Mouse (Mus musculus): Measurements from ENCODE around the gene Ly6g6d. TPM values are rescaled to one million over a fixed set of nuclear protein-coding genes. Genes with fewer than 3 reads are reported as not detected.

The Ly6g6d gene
- polyA plus RNA-seq, 2 experiments from 2014 or later, result not detected

DNA sequence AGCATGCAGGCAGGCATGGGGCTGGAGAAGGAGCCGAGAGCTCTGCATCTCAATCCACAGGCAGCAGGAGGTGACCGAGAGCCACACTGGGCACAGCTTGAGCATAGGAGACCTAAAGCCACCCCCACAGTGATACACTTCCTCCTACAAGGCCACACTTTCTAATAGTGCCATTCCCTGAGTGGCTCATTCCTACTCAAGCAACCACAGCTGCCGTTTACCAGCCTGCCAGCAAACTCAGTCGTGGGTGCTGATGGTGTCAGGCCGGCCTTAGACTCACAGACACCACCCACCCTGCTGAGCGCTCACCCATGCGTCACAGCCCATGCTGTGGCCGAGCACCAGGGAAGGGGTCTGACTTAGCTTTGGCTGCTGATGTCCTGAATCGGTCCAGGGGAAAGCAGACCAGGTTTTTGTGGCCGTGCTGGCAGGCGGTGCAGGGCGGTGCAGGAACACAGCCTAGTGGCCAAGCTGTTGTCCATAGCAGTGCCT lies 19.3 kb upstream of the Ly6g6d start:
- no peak for ATAC-seq

DNA sequence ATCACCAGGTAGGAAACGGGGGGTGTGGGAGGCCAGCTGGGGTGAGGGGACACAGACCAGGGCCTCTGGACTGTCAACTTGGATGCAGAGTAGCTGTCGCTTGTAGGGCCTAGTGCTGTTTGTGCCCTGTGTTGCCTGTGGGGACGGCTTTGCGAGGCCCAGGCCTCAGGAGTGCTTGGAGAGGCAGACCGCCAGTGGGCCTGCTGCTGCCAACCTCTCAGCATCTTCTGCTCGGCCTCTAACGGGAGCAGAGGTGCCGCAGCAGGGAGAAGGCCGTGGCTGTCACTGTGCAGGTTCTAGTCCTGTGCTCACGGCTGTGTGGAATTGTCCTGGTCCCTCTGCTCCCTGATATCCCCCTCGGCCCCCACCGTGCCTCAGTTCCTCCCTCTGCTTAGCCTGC lies 18.7 kb upstream of the Ly6g6d start:
- ATAC-seq, result no peak

DNA sequence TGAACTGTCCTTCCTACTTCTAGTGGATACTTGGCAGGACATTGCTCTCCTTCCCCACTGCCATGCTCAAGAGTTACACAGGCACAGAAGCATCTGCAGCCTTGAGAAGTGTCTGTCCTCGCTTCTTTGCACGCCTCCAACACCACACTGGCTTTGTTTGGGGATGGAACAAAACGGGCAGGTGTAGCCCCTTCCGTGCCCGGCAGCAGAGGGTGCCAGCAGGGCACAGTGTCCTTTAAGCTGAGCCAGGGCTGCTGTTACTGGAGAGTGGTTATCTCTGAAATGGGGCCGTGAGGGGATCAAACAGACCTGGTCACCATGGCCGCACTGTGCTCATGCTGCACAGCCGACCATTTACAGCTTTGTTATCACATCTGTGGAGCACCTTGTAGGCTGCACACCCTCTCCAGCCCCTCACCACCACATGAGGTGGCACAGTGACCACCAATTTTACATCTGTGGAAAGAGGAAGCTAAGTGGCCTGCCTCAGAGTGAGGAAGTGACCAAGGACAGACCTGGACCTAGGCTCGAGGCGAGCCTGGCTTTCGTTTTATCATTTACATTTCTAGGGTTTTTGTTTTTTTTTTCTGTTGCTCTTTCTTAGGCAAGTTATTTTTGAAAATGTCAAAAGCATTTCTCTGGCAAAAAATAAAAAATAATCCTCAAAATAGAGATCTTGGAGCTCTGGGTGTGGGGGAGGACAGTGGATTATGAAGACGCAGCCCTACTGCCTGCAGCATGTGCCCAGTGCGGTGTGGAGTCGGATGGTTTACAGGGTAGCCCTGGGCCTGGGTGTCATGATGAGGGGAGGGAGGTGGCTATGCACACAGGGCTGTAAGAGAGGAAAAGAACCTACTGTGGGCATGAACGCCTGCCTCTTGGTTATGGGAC lies 16.9 kb upstream of the Ly6g6d start:
- no peak for ATAC-seq

DNA sequence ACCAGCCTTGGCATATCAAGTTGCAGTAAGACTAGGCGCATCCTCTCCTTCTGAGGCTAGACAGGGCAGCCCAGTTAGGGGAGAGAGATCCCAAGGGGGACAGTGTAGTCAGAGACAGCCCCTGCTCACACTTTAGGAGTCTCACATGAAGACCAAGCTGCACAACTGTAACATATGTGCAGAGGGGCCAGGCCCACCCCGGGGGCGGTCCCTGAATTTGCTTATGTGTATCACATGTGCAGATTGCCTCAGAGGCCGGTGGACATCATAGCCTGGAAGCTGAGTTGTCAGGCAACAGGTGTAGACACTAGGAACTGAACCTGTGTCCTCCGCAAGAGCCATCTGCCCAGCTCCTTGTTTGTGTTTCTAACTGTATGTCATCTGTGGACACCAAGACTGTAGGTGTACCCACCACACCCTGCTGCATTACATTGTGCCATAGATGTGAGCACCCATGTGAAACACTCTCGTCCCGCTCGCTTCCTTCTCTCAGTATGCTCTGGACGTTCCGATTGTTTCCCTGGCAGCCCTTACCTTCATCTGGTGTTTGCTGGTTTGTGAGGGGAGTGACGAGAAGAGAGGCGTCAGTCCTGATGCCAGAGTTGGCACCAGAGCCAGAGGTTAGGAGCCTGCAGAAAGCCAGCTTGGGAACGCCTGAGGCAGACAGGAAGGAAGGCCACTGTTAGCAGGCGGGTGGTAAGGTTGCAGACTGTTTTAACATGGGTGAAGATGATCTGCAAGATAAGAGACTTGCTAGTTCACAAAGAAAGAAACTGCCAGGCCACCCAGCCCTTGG lies 14.7 kb upstream of the Ly6g6d start:
- ATAC-seq, result no peak

DNA sequence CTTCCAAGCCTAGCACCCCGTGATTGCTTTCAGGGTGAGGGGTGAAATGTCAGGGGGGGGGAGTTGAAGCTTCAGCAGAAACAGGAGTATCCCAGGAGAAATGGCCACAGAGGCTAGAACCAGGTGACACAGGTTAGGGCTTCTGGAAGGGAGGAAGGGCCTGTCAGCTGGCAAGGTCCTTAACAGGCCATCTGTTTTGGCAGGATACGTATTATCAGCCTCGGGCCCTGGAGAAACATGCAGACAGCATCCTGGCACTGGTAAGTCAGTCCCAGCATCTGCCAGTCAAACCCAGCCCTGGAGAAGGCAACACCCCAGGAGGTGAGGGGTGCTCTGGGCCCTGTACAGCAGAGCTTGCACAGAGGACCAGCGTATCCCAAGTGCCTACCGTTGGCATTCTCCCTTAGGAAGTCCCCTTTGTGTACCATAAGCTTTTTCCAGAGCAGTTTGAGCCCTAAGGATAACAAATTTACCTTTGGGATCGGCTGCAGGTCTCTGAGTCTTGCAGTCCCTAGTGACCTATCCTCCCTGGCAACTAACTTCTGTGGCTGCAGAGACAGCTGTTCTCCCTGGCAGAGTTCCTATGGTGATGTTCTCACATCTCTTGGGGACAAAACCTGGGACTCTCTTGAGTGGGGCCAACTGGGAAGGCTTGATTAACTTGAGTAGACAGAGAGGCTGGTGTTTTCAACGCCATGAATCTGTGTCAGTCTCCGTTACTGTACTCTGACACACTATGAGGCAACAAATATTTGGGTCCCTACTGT lies 12.5 kb upstream of the Ly6g6d start:
- ATAC-seq, result no peak

DNA sequence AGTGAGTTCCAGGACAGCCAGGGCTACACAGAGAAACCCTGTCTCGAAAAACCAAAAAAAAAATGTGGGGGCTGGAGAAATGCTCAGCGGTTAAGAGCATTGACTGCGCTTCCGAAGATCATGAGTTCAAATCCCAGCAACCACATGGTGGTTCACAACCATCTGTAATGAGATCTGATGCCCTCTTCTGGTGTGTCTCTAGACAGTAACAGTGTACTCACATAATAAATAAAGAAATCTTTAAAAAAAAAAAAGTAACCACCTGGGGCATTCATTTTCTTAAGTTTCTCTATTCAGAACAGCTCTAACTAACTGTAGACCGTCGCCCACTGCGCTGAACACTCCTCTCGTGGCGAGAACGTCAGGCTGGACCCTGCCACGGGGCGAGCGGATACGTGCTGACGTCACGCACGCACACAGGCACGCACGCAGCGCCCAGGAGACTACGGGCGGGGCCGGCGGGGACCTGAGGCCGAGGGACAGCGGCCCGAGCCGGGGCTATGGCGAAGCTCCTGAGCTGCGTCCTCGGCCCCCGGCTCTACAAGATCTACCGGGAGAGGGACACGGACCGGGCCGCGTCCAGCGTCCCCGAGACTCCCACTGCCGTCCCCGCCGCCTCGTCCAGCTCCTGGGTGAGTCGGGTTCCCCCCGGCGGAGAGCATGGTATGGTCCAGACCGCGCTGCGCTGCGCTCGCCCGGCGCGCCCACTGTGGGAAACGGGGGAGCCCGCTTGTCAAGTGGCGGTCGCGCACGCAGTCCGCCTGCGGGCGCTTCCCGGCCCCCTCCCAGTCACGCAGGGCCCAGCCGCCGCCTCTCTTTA lies 11.2 kb upstream of the Ly6g6d start, which contains the start of gene Abhd16a:
Gene Abhd16a (plus strand): TSS at position 439 of the 820 bp plus-strand sequence.
- ATAC-seq, result peak; percentile 94

DNA sequence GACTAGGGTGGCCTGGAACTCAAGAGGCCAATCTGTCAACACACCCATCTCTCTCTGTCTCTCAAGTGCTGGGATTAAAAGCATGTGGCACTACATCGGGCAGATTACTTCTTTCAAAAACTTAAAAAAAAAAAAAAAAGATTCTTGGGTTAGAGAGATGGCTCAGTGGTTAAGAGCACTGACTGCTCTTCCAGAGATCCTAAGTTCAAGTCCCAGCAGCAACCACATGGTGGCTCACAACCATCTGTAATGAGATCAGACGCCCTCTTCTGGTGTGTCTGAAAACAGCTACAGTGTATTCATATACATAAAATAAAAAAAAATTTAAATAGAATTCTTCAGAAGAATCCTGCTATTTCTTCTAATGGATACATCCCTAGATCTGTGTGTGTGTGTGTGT lies 10.3 kb upstream of the Ly6g6d start:
- ATAC-seq, result no peak

DNA sequence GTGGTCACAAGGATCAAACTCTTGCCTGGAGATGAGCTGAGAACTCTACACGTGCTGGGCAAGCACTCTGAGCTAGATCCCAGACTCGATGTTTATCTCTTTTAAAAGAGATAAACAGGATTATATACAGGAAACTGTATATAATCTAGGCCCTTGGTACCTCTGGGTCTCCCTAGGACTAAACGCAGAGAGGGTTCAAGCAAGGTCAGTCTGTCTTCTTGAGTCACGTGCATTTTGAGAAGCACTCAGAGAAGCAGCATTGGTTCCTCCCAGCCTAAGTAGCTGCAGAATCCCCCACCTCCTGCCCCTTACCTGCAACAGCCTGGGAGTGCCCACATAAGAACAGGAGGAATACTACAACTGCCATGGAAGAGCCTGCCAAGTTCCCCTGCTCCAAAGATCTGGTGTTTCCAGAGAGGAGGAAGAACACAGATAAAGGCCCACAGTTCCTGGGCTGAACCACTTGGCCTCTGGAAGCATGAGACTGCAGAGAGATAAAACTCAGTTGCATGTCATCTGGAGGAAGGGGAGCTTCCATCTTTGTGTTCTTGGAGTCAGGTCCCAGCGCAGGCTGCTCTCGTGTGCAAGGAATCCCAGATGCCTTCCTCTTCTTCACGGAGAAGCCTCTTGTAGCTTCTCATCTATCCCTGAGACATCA lies 7.5 kb upstream of the Ly6g6d start, which contains the start of gene Ly6g6f:
Gene Ly6g6f (minus strand): TSS at position 403 of the 658 bp plus-strand sequence.
- no peak for ATAC-seq

DNA sequence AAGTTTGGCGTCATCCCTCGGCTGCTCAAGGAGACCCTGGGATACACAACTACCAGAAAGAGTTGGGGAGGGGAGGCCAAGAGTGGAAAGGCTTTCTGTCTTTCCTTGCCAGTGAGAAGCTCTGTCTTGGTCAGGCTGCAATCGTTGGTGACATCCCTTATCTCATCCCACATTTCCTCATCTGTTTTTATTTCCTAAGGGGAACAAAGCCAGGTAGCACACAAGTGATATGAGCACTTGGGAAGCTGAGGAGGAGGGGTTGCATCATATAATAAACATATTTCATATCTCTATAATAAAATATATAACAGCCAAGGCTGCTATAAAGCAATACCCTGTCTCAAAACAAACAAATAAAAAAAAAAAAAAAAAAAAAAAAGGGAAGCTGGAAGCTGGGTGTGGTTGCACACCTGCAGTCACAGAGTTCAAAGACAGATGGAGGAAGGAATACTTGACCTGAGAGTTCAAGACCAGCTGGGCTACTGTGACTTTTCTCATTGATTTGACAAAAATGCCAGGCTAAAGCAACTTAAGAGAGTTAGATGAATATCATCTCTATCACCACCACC lies 6.1 kb upstream of the Ly6g6d start:
- no peak for ATAC-seq

DNA sequence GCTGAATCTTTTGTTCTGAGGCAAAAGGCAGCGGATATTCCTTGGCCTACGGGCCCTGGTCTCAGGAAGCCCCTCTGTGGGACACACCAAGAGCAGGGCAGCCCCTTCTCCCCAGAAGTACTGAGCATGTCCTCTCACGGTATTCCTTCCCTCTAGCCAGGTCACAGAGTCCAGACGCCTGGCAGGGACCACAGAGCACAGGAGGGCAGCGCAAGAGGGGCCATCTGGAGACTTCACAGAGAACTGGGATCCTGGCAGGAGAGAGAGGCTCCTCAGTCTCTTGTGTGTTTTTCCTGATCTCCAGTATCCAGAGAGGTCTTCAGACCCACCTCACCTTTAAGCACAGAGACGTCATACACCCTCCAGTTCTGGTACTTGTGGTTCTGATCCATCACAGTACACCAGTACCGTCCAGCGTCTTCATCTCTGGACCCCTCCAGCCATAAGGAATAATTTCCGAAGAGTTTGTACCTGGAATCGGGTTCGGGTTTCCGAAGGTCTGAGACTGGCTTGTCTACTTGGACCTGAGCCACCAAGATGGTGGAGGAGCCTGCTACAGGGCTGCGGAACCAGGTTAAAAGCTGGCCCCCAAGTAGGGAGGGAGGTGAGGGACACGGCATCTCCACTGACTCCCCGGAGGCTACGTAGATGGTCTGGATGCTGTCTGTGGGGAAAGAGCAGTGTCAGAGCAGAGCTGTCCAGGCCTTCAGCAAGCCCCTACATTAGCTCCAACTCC lies 5.1 kb upstream of the Ly6g6d start:
- ATAC-seq, result no peak

DNA sequence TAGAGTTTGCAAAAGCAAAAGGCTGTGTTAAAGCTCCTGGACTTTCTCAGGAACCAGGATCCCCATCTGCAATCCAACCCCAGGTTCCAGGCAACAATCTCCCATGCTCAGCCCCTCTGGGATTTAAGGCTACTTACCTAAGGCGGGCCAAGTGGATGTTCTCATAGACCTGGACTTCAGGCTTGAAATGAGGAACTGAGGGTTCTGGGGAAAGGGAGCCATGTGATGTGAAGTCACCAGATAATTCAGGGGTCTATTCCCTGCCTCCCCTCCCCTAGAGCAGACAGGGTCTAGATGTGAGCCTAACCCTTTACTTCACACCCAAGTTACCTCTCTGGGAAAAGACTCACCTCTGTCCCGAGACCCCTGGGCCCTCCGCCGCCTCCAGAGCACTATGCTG lies 2.8 kb upstream of the Ly6g6d start:
- no peak for ATAC-seq

DNA sequence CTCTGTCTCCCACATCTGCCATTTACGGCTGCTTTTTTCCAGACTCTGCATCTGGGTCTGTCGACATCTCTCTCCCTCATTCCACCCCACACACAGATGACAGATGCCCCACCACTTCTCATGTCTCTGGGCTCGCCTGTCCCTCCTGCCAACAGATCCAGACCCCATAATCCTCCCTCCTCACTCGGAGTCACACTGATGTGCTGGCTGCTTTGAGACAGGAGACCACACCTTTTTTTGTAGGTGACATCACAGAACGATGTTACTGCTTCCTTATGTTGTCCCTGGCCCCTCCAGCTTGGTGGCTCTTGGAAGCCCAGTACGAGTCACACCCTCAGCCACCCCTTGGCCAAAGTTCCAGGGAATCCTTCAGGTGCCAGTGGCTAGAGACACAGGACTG lies 2.4 kb upstream of the Ly6g6d start:
- no peak for ATAC-seq

DNA sequence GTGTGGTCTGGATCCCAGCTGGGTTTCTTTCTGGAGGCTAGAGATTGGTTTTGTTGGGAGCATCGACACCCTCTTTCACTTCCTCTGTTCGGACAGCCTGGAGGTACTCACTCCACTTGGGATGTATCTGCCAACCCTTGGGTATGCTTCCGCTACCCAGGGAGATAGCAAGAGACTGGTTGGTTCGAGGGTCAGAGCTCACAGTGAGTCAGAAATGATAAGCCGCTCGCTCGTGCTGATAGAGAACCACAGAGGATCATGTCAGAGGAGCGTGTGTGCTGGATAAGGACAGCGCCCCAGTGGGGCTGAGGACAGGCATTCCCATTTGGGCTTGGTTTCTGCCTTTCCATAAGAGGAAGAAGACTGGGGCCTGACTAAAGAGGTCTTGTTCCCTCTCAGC lies 1.9 kb upstream of the Ly6g6d start:
- ATAC-seq, result no peak

DNA sequence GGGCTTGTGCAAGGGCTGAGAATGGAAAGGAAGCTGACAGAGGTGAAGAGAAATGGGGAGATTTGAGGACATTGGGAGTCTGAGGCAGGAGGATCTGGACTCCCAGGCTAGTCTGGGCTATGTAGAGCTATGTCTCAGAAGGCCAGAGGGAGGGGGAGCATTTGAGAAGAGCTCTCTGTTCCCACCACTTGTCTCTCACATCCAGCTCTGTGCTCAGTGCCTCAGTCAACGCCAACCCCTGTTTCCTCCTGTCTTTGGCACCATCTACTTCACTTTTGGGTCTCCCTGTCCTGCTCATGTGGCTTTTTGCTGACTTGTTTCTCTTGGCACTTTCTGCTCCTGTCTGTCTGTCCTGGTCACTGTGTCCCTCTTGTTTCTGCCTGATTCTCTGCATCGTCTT lies 580 bp downstream of the Ly6g6d start:
- no peak for ATAC-seq

DNA sequence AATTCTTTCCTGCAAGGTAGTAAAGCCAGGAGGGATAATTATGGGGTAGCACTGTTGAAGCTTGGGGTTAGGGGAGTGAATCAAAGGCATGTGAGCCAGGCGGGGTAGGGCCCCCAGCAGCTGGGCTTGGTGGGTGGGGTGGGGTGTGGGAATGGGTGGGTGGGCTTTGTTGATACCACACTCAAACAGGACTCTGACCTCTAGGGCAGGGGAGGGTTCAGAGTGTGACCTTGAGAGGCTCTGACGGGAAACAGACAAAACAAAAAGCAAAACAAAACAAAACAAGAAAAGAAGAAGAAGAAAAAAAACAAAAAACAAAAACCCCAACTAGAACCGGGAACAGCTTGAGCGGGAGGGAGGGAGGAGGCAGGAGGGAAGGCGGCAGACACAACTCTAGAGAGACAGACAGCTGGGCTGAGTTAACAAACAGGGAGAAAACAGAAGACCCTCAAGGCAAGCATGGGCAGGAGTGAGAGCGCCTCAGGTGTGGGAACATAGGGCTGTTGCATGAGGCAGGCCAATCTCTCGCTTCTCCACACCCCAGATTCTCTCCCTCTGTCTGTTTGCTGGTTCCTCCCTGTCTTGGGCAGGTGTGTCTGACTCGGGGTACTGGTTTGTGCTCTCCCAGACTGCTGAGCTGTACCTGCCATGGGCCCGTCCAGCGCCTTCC lies 1.2 kb downstream of the Ly6g6d start, which contains the start of gene Ly6g6e:
Gene Ly6g6e (plus strand): TSS at position 396 of the 670 bp plus-strand sequence.
- ATAC-seq, result no peak

DNA sequence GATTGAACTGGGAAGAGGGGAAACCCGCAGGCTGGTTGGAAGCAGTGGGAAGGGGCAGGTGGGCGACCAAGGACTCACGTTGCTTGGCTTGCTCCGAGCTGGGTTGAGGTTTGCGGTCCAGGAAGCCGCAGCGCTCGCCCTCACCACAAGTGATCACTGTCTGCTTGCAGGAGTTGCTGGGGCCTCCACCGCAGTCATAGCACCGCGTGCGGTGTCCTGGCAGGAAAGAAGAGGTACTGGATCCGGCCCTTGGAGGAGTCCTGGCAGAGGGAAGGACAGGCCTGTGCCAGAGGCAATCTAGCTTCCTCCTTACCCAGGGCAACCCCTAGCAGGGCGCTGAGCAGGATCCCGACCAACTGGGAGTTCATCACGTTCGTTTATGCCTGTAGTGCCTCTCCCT lies 3.8 kb downstream of the Ly6g6d start:
- ATAC-seq, result no peak

DNA sequence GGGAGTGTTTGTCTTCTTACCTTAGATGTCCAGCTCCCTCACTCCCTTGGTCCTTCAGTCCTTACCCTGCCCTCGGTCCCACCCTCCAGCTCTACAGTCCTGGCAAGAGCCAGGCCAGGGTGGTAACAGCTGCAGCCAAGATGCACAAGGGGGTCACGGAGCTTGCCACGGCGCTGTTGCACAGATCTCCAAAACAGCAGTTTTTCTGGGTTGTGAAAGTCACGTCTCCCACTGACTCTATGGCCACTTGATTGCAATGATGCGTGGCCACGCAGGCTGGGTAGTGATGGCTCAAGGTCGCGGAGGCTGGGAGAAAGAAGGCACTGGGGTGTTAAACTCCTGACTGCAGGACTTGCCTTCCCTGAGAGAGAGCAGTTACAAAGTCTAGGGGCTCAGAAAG lies 6.4 kb downstream of the Ly6g6d start:
- no peak for ATAC-seq

DNA sequence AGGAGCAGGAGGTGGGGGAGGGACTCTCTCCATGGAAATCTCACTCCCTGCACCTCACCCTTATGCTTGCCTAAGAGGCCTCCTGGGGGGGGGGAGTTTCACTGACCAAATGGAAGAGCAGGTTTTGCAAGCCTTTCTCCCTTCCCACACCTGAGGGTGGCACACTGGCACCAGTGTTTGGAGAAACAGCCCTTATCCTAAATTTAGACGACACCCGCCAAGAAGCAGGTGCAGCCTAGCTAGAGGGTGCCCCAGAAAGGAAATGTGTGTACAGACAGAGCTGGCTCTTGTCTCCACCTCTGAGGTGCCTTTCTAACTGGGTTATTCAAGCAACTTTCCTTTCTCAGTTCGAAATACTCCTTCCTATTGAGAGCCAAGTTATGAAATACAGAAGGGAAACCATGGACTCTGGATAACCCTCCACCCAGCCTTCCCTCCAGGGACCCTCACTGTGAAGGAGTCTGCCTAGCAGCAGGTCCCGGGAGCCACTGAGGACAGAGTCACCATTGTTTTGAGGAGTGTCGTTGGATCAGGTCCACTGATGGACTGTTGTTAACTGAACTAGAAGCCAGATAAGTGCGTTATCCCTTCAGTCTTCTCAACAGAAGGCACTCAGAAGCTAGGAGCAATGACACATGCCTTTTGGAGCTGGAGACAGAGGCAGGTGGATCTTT lies 7.2 kb downstream of the Ly6g6d start:
- ATAC-seq, result no peak

All from CD4-positive, CD25-positive, alpha-beta regulatory T cell, adult 4 months (primary cell).